Mouse (Mus musculus): ENCODE measurements at regions not wholly inside any gene's neighbourhood (a gene's known extent, or its start where the extent isn't known, plus 50 kb on each side); places are given as distances from the start of the nearest gene placed in this dataset.
A peak's percentile ranks its signal among the peaks of the same experiment; 100 is the strongest.

DNA sequence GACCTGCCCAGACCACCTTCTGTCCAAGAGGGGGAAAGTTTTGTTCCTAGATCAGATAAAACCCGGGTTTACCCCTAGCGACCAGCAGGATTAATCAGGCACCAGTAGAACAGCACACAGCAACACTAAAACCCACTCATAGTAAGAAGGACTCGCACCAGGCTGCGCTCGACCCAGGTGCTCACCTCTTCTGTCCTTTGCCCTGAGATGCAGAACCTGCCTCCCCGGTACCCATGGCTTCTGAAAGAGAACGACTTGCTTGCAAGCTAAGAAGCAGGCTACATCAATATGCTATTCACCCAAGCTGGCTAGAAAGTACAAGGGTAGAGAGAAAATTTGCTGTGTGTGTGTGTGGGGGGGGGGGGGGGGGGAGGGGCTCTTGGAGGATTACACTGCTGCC, 56.9 kb upstream of the Olig2 start:
- Histone ChIP-seq H3K4me1 (replicated peaks; ENCODE audit: control insufficient read depth, insufficient read depth) (no peaks in the 10 kb centered on the region), H3K4me3 (ENCODE audit: low read depth, low read length) (no peak overlapping the region), H3K9ac (ENCODE audit: low read length) (no peak overlapping the region), H3K9me3 (ENCODE audit: control insufficient read depth, low read length) (no peaks in the 10 kb centered on the region), H3K36me3 (ENCODE audit: control insufficient read depth, insufficient read depth, low read length) (no peaks in the 10 kb centered on the region), H3K27me3 (ENCODE audit: control insufficient read depth, insufficient read depth, low read length) (no peaks in the 10 kb centered on the region), H3K27ac (replicated peaks) (no peak overlapping the region), H3K4me2 (replicated peaks; ENCODE audit: low read depth) (no peak overlapping the region)
- WGBS, result 52% methylated on average over 7 of the region's 7 CpGs
- TF ChIP-seq CTCF (IDR thresholded peaks at IDR 0.05; ENCODE audit: low read depth), result no peak
- no peak for TF ChIP-seq EP300 (optimal IDR thresholded peaks at IDR 0.05)
- no peak for DNase-seq (ENCODE audit: low spot score)
- ATAC-seq (ENCODE audit: low FRiP score, low TSS enrichment), result no peak

DNA sequence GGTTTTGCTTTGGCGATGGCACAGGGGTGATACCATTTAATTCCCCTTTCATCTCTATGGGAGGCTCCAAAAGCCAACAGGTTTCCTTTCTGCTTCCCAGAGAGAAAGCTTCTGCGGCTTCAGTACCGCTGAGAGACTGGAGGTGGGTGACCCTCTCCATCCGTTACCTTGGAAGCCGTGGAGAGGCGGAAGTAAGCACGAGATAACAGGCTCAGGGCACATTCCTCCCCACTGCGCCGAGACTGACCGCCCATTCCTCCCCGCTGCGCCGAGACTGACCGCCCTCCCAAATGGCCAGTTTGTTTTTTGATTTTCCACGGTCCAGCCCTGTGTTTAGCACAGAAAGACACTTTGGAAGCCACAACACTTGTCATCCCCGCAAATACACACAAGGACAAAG, 55.4 kb upstream of the Olig2 start:
- no peak for ATAC-seq (ENCODE audit: low FRiP score, low TSS enrichment)
- Histone ChIP-seq H3K36me3 (ENCODE audit: control insufficient read depth, insufficient read depth, low read length) (no peaks in the 10 kb centered on the region), H3K4me3 (ENCODE audit: low read depth, low read length) (no peak overlapping the region), H3K9me3 (ENCODE audit: control insufficient read depth, low read length) (no peaks in the 10 kb centered on the region), H3K4me2 (replicated peaks; ENCODE audit: low read depth) (peak overlapping the region; percentile 40), H3K27ac (replicated peaks) (no peak overlapping the region), H3K4me1 (replicated peaks; ENCODE audit: control insufficient read depth, insufficient read depth) (no peaks in the 10 kb centered on the region), H3K9ac (ENCODE audit: low read length) (no peak overlapping the region), H3K27me3 (ENCODE audit: control insufficient read depth, insufficient read depth, low read length) (no peaks in the 10 kb centered on the region)
- TF ChIP-seq CTCF (IDR thresholded peaks at IDR 0.05; ENCODE audit: low read depth) (no peak), EP300 (optimal IDR thresholded peaks at IDR 0.05) (no peak)
- DNase-seq (ENCODE audit: low spot score), result peak; percentile 19
- WGBS, result 3% methylated on average over 16 of the region's 16 CpGs

DNA sequence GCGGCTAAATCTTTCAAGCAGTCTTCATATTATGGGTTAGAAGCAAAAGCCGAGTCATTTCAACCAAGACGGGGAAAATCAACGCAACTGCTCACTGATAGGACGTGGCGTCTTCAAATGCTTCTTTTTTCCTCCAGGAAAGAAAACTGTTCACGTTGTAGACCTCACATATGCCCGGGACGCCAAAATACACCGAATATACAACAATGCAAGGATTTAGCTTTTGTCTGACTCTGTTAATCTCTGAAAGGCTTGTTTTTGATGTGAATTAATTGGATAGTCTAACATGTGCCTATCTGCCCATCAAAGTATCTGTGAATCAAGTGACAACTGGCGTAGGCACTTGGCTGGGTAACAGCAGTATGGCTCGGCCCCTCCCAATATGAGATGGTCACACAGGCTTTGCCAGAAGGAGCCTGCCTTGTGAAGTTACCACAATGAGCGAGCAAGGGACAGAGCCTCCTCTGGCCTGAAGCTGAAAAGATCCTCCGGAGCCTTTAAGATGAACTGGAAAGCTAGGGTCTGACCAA, 53.3 kb upstream of the Olig2 start:
- H3K4me1 ChIP-seq (replicated peaks; ENCODE audit: control insufficient read depth, insufficient read depth), result no peaks in the 10 kb centered on the region
- WGBS, result 82% methylated on average over 14 of the region's 14 CpGs
- no peak for DNase-seq (ENCODE audit: low spot score)
- no peak for TF ChIP-seq EP300 (optimal IDR thresholded peaks at IDR 0.05)
- no peak for TF ChIP-seq CTCF (IDR thresholded peaks at IDR 0.05; ENCODE audit: low read depth)
- H3K4me3 ChIP-seq (ENCODE audit: low read depth, low read length), result no peak overlapping the region
- H3K36me3 ChIP-seq (ENCODE audit: control insufficient read depth, insufficient read depth, low read length), result no peaks in the 10 kb centered on the region
- no peak for ATAC-seq (ENCODE audit: low FRiP score, low TSS enrichment)
- no peaks in the 10 kb centered on the region for H3K27me3 ChIP-seq (ENCODE audit: control insufficient read depth, insufficient read depth, low read length)
- no peak overlapping the region for H3K9ac ChIP-seq (ENCODE audit: low read length)
- no peak overlapping the region for H3K4me2 ChIP-seq (replicated peaks; ENCODE audit: low read depth)
- no peak overlapping the region for H3K27ac ChIP-seq (replicated peaks)
- no peaks in the 10 kb centered on the region for H3K9me3 ChIP-seq (ENCODE audit: control insufficient read depth, low read length)

DNA sequence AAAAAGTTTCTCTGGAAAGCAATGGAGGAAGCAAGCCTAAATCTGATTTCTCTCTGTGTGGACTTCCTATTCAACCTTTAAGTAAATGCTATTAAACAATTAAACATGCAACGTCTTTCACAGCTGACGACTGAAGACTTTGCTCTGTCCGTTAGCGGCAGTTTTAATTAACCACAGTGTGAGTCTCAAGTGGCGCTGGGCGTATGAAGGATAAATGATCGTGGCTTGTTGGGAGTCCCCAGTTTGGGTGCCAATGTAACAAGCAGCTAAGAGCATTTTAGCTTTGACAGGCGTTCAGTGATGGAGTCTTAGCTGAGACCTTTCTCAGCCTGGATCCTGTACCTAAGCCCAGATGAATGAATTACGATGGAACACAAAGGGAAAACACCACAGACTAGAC, 52.7 kb upstream of the Olig2 start:
- H3K4me2 ChIP-seq (replicated peaks; ENCODE audit: low read depth), result no peak overlapping the region
- no peaks in the 10 kb centered on the region for H3K9me3 ChIP-seq (ENCODE audit: control insufficient read depth, low read length)
- ATAC-seq (ENCODE audit: low FRiP score, low TSS enrichment), result no peak
- no peak overlapping the region for H3K9ac ChIP-seq (ENCODE audit: low read length)
- no peak for DNase-seq (ENCODE audit: low spot score)
- H3K4me3 ChIP-seq (ENCODE audit: low read depth, low read length), result no peak overlapping the region
- H3K27ac ChIP-seq (replicated peaks), result no peak overlapping the region
- whole genome bisulfite sequencing, result 80% methylated on average over 9 of the region's 9 CpGs
- no peak for TF ChIP-seq EP300 (optimal IDR thresholded peaks at IDR 0.05)
- no peak for TF ChIP-seq CTCF (IDR thresholded peaks at IDR 0.05; ENCODE audit: low read depth)
- no peaks in the 10 kb centered on the region for H3K27me3 ChIP-seq (ENCODE audit: control insufficient read depth, insufficient read depth, low read length)
- no peaks in the 10 kb centered on the region for H3K4me1 ChIP-seq (replicated peaks; ENCODE audit: control insufficient read depth, insufficient read depth)
- no peaks in the 10 kb centered on the region for H3K36me3 ChIP-seq (ENCODE audit: control insufficient read depth, insufficient read depth, low read length)

DNA sequence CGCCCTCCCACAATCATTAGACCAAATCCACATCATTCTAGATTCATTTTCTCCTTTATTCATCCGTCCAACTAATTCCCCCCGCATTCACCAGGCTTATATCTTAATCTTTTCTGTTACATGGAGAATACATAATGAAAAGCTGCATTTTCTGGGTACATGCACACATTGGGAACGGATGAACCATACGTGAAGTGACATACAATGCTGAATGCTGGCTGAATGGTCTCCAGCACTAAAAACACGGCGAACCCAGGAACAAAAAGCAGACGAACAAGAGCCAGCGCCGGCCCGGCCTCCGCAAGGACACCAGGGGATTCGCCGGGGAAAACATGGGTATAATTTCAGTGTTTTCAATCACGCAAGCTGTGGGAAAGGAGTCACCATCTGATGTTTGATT, 52.0 kb upstream of the Olig2 start:
- H3K9me3 ChIP-seq (ENCODE audit: control insufficient read depth, low read length), result no peaks in the 10 kb centered on the region
- no peaks in the 10 kb centered on the region for H3K27me3 ChIP-seq (ENCODE audit: control insufficient read depth, insufficient read depth, low read length)
- DNase-seq (ENCODE audit: low spot score), result no peak
- no peak overlapping the region for H3K4me2 ChIP-seq (replicated peaks; ENCODE audit: low read depth)
- H3K4me1 ChIP-seq (replicated peaks; ENCODE audit: control insufficient read depth, insufficient read depth), result no peaks in the 10 kb centered on the region
- no peak overlapping the region for H3K27ac ChIP-seq (replicated peaks)
- no peak overlapping the region for H3K9ac ChIP-seq (ENCODE audit: low read length)
- no peak overlapping the region for H3K4me3 ChIP-seq (ENCODE audit: low read depth, low read length)
- 79% methylated on average over 15 of the region's 15 CpGs for WGBS
- TF ChIP-seq EP300 (optimal IDR thresholded peaks at IDR 0.05) (no peak), CTCF (IDR thresholded peaks at IDR 0.05; ENCODE audit: low read depth) (no peak)
- H3K36me3 ChIP-seq (ENCODE audit: control insufficient read depth, insufficient read depth, low read length), result no peaks in the 10 kb centered on the region
- ATAC-seq (ENCODE audit: low FRiP score, low TSS enrichment), result no peak

DNA sequence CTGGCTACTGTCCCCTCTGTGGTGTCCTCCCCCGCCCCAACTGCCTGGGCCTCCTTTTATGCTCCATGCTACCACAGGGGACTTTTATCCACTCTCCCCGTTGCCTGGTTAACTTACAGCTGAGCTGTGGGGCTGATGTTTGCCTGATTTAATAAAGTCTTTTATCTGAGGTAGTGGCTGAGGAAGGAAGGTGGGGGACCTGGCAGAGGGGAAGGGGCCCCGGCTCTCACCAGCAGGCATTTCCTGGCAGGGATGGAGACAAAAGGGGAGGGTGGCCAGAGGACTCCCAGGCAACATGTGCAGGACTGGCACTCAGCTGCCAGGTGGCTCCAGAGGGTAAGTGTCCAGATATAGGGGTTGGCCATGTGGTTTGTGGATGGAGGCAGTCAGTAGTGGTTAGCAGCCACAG, 51.4 kb upstream of the Olig2 start:
- H3K4me3 ChIP-seq (ENCODE audit: low read depth, low read length), result no peak overlapping the region
- DNase-seq (ENCODE audit: low spot score) (no peak), ATAC-seq (ENCODE audit: low FRiP score, low TSS enrichment) (no peak)
- 41% methylated on average over 3 of the region's 3 CpGs for WGBS
- 0 out of 2 replicates have a peak, but pooled peaks cover 2% of the 10 kb centered on the region for H3K27me3 ChIP-seq (ENCODE audit: control insufficient read depth, insufficient read depth, low read length)
- H3K27ac ChIP-seq (replicated peaks), result no peak overlapping the region
- no peak overlapping the region for H3K4me2 ChIP-seq (replicated peaks; ENCODE audit: low read depth)
- H3K9ac ChIP-seq (ENCODE audit: low read length), result no peak overlapping the region
- H3K9me3 ChIP-seq (ENCODE audit: control insufficient read depth, low read length), result no peaks in the 10 kb centered on the region
- no peaks in the 10 kb centered on the region for H3K36me3 ChIP-seq (ENCODE audit: control insufficient read depth, insufficient read depth, low read length)
- no peaks in the 10 kb centered on the region for H3K4me1 ChIP-seq (replicated peaks; ENCODE audit: control insufficient read depth, insufficient read depth)
- TF ChIP-seq CTCF (IDR thresholded peaks at IDR 0.05; ENCODE audit: low read depth) (no peak), EP300 (optimal IDR thresholded peaks at IDR 0.05) (no peak)

Measured in stomach, postnatal 0 days (tissue).